Mouse (Mus musculus) lung, postnatal 0 days (tissue): ENCODE results near the gene Abcg5. TPM values are rescaled to one million over a fixed set of nuclear protein-coding genes. Genes with fewer than 3 reads are reported as not detected.

Experiments used
- ATAC-seq: fragments of 200-750 bp; cut with Nextera tagmentation; 2 replicates; pipeline ENCODE4 v1.8.0; 2017; ENCODE audit warnings: moderate library complexity
- DNase-seq: peaks from one replicate; pipeline ENCODE4 v3.0.0-alpha.2; 2016; ENCODE audit warnings: low spot score
- H3K27ac ChIP-seq: fragments of 300-500 bp; sonication (generic); 2 replicates; pipeline ENCODE4 v1.5.1; 2014; ENCODE audit warnings: antibody characterized with exemption, mild to moderate bottlenecking, low read length, mixed read lengths
- H3K27me3 ChIP-seq: fragments of 300-500 bp; sonication (generic); replicated peaks from 2 replicates; pipeline ENCODE4 v1.6.1; 2014; ENCODE audit warnings: low read length, mixed read lengths; ENCODE audit not compliant: insufficient read depth
- H3K36me3 ChIP-seq: fragments of 300-500 bp; sonication (generic); 2 replicates; pipeline ENCODE4 v1.6.1; 2014; ENCODE audit warnings: low read length, mixed read lengths; ENCODE audit not compliant: insufficient read depth
- H3K4me1 ChIP-seq: fragments of 300-500 bp; sonication (generic); 2 replicates; pipeline ENCODE4 v1.6.1; 2014; ENCODE audit warnings: antibody characterized with exemption, low read depth, low read length, mixed read lengths; ENCODE audit not compliant: insufficient read depth
- H3K4me2 ChIP-seq: fragments of 300-500 bp; sonication (generic); replicated peaks from 2 replicates; pipeline ENCODE4 v1.6.1; 2014; ENCODE audit warnings: low read depth, mild to moderate bottlenecking, low read length, moderate library complexity, mixed read lengths
- H3K4me3 ChIP-seq: fragments of 300-500 bp; sonication (generic); 2 replicates; pipeline ENCODE4 v1.5.1; 2014; ENCODE audit warnings: low read depth, low read length
- H3K9ac ChIP-seq: fragments of 300-500 bp; sonication (generic); replicated peaks from 2 replicates; pipeline ENCODE4 v1.6.1; 2014; ENCODE audit warnings: low read depth, mild to moderate bottlenecking
- H3K9me3 ChIP-seq: fragments of 300-500 bp; sonication (generic); 2 replicates; pipeline ENCODE4 v1.6.1; 2016; ENCODE audit warnings: low read length, mixed read lengths
- CTCF ChIP-seq: IDR thresholded peaks from 2 replicates; pipeline ENCODE4 v1.5.1; 2016; ENCODE audit warnings: antibody characterized with exemption, mild to moderate bottlenecking
- EP300 ChIP-seq: IDR thresholded peaks from 2 replicates; pipeline ENCODE4 v1.6.1; 2016; ENCODE audit warnings: antibody characterized with exemption, mild to moderate bottlenecking, control low read depth
- WGBS: fragments of 180-500 bp; shearing (Covaris S2); extraction: QIAGEN DNeasy Blood & Tissue Kit; methylation state at CpG from one replicate; pipeline ENCODE4 v1.1.7; 2014; 5-methylcytosine and 5-hydroxymethylcytosine counted together
- polyA plus RNA-seq: library from polyadenylated mRNA; unstranded; fragments of >200 nt; fragmentation: Nextera tagmentation; extraction: Ambion mirVana; gene quantifications from 2 replicates; pipeline ENCODE4 v1.2.1, GENCODE M21; 2015

The Abcg5 gene
- polyA plus RNA-seq, 1 experiment from 2014 or later: 0.61 TPM

DNA sequence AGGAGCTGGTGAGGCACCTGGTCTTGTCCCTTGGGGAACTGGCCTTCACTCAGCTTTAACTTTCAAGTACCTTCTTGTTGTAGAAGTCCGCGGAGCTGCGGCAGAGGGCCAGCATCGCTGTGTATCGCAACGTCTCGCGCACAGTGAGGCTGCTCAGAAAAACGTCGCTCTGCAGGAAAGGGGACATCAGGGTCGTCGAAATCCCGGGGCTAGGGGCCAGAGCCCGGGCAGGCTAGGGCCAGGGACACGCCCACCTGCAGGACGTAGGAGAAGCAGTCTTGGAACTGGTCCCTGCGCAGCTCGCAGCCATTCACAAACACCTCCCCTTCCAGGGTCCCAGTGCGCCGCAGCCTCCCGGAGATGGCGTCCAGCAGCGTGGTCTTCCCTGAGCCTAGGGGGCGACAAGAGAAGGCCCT, 6.9 kb downstream of the Abcg5 start, which contains the start of gene Abcg8:
Gene Abcg8, plus strand, starts transcription at position 352 of the 416 bp plus-strand sequence.
- no peak within 1 kb of the TSS for H3K27ac ChIP-seq
- no peak; the same call in 1 of the 2 replicates for TF ChIP-seq CTCF
- no peak for TF ChIP-seq EP300
- no peak within 1 kb of the TSS for H3K9ac ChIP-seq
- DNase-seq: peak; percentile 38
- peak within 1 kb of the TSS; percentile 23; the same call in 1 of the 2 replicates for H3K4me3 ChIP-seq
- 4% methylated on average over 24 of the region's 24 CpGs for WGBS
- H3K4me1 ChIP-seq: peaks cover 4% of the 10 kb centered on the region; the same call in 1 of the 2 replicates
- H3K27me3 ChIP-seq: no peaks in the 10 kb centered on the region
- ATAC-seq: no peak
- H3K9me3 ChIP-seq: no peaks in the 10 kb centered on the region
- H3K36me3 ChIP-seq: no peaks in the 10 kb centered on the region
- H3K4me2 ChIP-seq: peak within 1 kb of the TSS; percentile 63

DNA sequence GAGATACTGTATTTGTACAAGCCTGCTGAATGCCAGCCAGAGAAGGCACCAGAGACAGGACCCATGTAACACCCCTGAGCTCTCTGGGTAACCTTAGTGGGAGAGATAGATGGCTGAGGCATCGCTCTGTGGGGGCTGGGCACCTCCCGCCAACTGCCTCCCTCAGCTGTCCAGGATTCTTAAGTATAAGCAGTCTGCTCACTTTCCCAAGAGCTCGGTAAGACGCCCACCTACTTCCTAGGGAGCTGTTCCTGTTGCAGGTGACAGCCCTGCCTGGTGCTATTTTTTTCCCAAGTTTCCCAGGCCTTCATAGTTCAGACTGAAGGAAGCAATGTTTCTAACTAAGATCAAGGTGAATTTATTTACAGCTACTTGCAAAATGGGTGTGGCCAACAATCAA, 7.6 kb downstream of the Abcg5 start:
- Histone ChIP-seq H3K4me1 (peaks cover 4% of the 10 kb centered on the region; the same call in 1 of the 2 replicates), H3K36me3 (no peaks in the 10 kb centered on the region), H3K4me3 (no peak overlapping the region), H3K4me2 (no peak overlapping the region), H3K27ac (no peak overlapping the region), H3K9me3 (no peaks in the 10 kb centered on the region), H3K27me3 (no peaks in the 10 kb centered on the region), H3K9ac (no peak overlapping the region)
- TF ChIP-seq EP300: no peak
- no peak for TF ChIP-seq CTCF
- ATAC-seq (no peak), DNase-seq (no peak)
- WGBS: 41% methylated on average over 4 of the region's 4 CpGs

DNA sequence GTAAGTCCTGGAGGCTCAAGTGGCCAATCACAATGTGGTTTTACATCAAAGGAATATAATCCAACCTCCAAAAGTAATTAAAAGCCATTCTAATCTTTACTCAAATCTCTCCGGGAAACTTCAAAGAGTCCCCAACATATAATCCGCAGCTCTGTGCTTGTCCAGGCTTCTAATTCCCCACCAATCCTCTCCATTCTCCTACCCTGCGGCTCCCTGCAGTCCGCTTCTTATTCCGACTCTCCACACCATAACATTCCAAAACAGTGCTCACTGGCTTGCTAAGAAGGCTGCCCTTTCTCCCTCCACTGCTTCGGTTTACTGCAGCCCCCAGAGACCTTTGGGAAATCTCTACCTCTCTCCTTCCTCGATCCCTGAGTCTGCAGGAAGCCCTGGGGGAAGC, 8.8 kb downstream of the Abcg5 start:
- TF ChIP-seq EP300: no peak
- TF ChIP-seq CTCF: no peak
- Histone ChIP-seq H3K36me3 (no peaks in the 10 kb centered on the region), H3K4me1 (peaks cover 4% of the 10 kb centered on the region; the same call in 1 of the 2 replicates), H3K4me3 (no peak overlapping the region), H3K4me2 (no peak overlapping the region), H3K27ac (no peak overlapping the region), H3K27me3 (no peaks in the 10 kb centered on the region), H3K9ac (no peak overlapping the region), H3K9me3 (no peaks in the 10 kb centered on the region)
- WGBS: 45% methylated on average over 7 of the region's 7 CpGs
- ATAC-seq: no peak
- DNase-seq: no peak

DNA sequence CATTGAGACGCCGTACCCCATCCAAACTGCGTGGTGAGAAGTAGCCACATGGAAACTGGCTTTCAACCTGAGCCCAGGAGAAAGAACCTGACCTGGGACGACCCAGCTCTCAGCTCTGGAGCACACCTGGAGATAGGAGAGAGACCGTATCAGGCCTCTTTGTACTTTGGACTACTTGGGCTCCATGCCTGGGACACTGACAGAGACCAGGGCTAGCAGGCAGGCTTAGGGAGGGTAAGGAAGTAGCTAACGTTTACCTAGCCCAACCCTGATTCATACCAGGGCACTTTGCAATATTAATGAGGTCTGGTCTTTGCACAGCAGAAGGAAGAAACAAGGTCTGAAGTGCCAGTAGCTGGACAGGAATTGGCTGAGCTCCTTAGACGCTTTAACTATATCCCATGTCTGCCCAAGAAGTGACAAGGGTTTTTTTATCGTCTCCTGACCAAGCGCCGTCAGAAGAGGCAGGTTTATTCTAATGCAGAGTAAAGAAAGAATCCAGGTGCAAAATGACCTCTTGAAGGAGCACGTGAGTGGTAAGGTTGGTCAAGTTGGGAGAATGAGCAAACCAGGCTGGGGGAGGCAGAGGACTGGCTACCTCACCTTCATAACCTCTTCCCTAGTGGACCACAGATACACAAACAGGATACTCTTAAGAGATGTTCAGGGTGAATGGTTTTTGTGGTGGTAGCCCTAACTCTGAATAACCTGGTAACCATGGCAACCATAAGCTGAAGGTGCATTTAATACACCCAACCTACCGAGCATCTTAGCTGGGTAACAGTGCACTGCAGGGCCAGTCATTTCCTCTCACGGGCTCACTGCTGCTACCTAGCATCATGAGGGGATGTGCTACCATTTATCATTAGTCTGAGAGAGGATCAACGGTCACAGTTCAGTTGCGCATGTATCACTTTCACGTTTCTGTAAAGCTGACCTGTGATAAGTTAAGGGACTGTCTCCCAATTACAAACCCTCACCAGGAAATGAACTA, 10.1 kb downstream of the Abcg5 start:
- DNase-seq (peak; percentile 86), ATAC-seq (peak; percentile 89)
- TF ChIP-seq EP300: no peak
- no peak for TF ChIP-seq CTCF
- H3K27me3 ChIP-seq: no peaks in the 10 kb centered on the region
- H3K27ac ChIP-seq: no peak overlapping the region
- 41% methylated on average over 16 of the region's 16 CpGs for WGBS
- H3K4me1 ChIP-seq: peaks cover 4% of the 10 kb centered on the region; the same call in 1 of the 2 replicates
- no peaks in the 10 kb centered on the region for H3K36me3 ChIP-seq
- no peak overlapping the region for H3K4me3 ChIP-seq
- no peak overlapping the region for H3K4me2 ChIP-seq
- H3K9ac ChIP-seq: no peak overlapping the region
- H3K9me3 ChIP-seq: no peaks in the 10 kb centered on the region

DNA sequence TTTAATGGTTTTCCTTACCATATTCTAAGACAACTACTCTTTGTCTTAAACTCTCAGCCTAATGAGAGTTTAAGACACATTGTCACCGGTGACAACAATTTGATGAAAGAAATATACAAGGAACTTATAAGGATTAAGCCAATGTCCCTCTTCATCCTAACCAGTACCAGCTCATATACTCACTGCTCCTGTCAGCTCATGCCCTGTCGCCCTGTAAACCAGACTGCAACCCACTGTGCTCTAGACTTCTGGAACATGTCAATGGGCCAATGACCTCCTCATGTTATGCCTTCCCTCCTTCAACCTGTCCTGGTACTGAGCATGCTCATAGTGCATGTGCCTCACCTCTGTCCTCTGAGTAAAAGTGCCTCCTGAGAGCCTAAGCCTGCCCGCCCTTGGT, 15.0 kb downstream of the Abcg5 start:
- DNase-seq: no peak
- no peaks in the 10 kb centered on the region for H3K36me3 ChIP-seq
- H3K4me1 ChIP-seq: no peaks in the 10 kb centered on the region; the same call in 1 of the 2 replicates
- H3K9ac ChIP-seq: no peak overlapping the region
- H3K27me3 ChIP-seq: no peaks in the 10 kb centered on the region
- no peaks in the 10 kb centered on the region for H3K9me3 ChIP-seq
- no peak for ATAC-seq
- no peak overlapping the region for H3K4me3 ChIP-seq
- H3K4me2 ChIP-seq: no peak overlapping the region
- no peak overlapping the region for H3K27ac ChIP-seq
- WGBS: 90% methylated on average over 3 of the region's 3 CpGs
- TF ChIP-seq CTCF (no peak), EP300 (no peak)

DNA sequence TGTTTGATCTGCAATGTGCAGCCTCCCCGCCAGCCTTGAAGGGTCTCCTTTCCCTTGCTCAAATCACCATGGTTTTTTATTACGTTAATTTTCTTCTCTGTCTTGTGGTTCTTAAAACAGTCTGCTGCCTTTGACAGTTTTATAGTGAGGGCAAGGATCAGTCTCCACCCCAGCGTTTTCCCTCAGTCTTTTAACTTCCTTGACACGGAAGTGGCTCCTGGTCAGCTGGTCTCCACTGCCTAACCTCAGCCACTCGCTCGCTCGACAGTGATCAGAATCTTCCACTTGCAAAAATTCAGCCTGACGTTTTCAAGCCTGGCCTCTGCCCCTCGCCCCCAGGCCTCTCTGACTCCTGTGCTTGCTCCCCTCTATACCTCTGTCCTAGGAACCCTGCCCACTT, 17.1 kb downstream of the Abcg5 start:
- Histone ChIP-seq H3K36me3 (no peaks in the 10 kb centered on the region), H3K27ac (no peak overlapping the region), H3K4me1 (no peaks in the 10 kb centered on the region), H3K4me2 (no peak overlapping the region), H3K27me3 (no peaks in the 10 kb centered on the region), H3K9ac (no peak overlapping the region), H3K4me3 (no peak overlapping the region), H3K9me3 (no peaks in the 10 kb centered on the region)
- WGBS: 30% methylated on average over 9 of the region's 9 CpGs
- TF ChIP-seq EP300 (no peak), CTCF (no peak)
- no peak for ATAC-seq
- DNase-seq: no peak
